Mouse (Mus musculus) left cerebral cortex, postnatal 36 days (tissue): ENCODE measurements around the gene Grhl1. TPM values are rescaled to one million over a fixed set of nuclear protein-coding genes. Genes with fewer than 3 reads are reported as not detected.
"Not testable (repeated sequence)": the region's sequence is repeated elsewhere in the genome, so short reads cannot be mapped to it uniquely, and the experiment has no call there.

Experiments used
- DNase-seq, 2 experiments: peaks; one replicate each; pipeline ENCODE4 v3.0.0; 2021 to 2022; ENCODE audit warnings: low spot score in 2 of 2, mixed read lengths in 1 of 2
- intact Hi-C: fragments of 180-260 bp; cut with DNase I; formaldehyde crosslinking; loops from one replicate; pipeline ENCODE4 v1.15.1; 2025
- total RNA-seq, 2 experiments: library from RNA; stranded (reverse); gene quantifications; 2 replicates each; pipeline ENCODE4 v1.2.3; 2021

Gene Grhl1
- total RNA-seq, result 10 to 100 TPM in 1 of 2 experiments, 1 to 10 TPM in 1; 9.0 to 11.3 TPM

- intact Hi-C loops, result no loop called here
- peak; percentile 92 to 94 for DNase-seq
Observed at GRCm38 (mm10) chr12:24571523-24572392, at the start of gene Grhl1. Gene Grhl1, plus strand, starts transcription at chr12:24572283.

GRCm38 (mm10) chr12:24525065-24525464 lies 47.0 kb upstream of the Grhl1 start:
- DNase-seq, intact Hi-C loops: not testable (repeated sequence)

DNA sequence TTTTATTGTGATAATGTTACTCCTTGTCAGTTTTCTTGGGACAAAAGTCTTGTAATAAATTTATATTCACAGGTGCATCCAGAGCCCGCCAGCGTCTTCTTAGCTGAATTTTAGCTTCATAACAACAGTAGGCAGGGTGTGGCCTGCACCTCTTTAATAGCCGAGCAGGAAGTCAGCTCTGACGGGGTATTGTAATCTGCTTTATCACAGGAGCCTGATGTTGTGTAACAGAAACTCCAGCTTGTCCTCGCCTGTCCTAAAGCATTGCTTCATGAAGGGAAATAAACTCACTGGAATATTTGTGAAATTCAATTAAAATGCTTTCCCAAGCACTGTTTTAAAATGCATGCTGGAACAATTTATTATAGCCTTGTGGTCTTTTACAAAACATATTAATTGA lies 35.7 kb upstream of the Grhl1 start:
- no peak for DNase-seq
- intact Hi-C loops, result no loop called here

DNA sequence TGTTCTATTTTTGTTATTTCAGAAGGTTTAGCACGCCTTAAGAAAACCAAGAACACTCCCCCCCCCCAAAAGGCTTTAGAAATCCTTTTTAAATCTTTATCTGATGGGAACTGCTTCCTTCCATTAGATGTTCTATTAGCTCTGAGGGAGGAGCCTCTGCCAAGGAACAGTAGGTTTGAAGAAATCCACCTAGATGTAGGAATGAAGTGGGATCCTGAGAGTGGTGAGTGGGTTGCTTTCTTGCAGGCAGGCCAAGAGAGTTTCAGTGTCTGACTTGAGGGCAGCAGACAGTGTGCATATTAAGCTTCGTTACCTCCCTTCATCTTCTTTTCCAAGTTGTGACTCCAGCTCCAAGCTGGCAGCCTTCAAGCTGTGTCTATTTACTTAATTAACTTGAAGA lies 34.9 kb upstream of the Grhl1 start:
- intact Hi-C loops, result no loop called here
- no peak for DNase-seq

DNA sequence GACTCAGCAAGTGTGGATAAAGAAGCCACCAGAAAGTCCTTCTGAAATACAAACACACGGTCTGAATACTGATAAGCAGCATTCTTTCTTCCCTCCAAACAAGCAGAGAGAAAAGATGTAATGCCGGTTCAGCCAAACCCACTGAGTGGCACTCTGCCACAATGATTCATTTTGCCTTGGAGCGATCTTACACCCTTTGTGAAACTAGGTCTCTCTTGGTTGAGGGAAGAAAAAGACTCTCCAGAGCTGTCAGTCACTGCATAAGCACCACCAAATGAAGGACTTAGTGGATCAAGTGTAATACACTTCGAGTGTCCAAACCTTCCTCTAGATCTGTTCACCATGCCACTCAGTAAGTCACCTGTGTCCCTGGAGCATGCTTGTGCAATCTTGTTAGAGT lies 34.1 kb upstream of the Grhl1 start:
- intact Hi-C loops, result no loop called here

DNA sequence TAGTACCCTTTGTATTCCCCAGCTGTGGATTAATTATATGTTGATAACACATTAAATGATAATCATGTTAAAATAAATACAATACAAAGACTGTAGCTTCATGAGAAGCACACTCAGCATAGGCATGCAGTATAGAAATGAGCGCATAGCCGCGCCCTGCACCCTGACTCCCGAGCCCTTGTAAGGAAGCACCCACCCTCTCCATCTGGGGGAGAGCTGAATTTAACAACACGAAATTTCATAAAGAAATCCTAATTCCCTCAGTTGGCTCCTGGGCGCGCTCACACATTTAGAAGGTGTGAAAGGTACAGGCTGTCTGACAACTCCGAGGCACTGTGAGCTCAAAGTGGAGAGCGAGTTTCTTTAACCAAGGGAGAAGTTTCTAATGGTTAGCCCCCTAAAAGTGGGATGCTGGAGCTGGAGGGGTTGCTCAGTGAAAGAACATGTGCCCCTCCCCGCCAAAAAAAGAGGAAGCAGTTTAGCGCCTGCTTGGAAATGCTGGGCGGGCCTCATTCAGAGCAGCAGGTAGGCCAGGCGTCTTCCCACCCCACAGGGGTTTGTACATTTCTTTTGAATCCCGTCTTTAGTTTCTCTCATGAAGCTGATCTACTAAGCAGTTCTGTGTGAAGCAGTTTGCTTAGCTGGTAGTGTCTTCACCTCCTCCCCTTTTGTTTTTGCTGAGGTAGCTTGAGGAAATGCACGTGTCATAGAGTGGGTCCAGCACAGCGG lies 30.5 kb upstream of the Grhl1 start:
- intact Hi-C loops, result no loop called here
- DNase-seq, result no peak

More for the DNA sequence above, 34.1 kb upstream of the Grhl1 start:
- DNase-seq, result peak; percentile 23 to 29

GRCm38 (mm10) chr12:24547686-24548085 lies 24.4 kb upstream of the Grhl1 start:
- no peak for DNase-seq
- intact Hi-C loops, result no loop called here

- no peak for DNase-seq
- intact Hi-C loops, result no loop called here
Observed at GRCm38 (mm10) chr12:24548885-24549284, 23.2 kb upstream of the Grhl1 start.

DNA sequence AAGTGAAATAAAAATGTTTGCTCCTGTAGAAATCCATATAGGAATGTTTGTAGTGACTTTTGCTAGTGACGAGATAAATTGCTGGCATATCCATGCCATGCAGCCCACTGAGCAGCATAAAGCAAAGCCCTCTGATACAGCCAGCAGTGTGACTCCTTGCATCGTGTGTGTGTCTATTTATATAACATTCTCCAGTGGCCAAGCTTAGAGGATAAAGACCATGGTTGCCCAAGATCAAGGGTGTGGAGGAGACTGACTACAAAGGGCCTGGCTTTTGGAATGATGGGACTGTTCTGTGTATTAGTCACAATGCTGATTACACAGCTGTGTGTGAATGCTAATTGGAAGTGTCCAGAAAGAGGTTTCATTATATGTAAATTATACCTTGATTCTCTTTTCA lies 19.6 kb upstream of the Grhl1 start:
- DNase-seq, result no peak
- intact Hi-C loops, result no loop called here

DNA sequence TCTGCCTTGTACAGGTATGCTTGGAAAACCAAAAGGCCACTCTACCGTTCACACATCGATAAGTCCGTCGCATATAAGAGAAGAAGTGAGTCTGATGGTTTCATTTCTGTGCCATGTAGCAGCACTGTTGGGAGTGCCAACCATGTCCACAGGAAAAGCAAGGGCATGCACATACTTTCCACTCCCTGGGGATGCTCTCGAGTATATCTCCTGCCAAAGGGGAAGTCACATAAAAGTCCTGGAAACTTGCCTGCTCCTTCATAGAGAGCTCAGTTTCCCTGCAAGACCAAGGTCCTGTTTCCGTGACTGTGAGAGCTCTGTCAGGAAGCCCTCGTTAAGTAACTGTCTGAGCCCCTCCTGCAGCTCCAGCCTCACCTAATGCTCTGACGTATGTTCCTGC lies 16.1 kb upstream of the Grhl1 start:
- intact Hi-C loops, result no loop called here
- no peak for DNase-seq

DNA sequence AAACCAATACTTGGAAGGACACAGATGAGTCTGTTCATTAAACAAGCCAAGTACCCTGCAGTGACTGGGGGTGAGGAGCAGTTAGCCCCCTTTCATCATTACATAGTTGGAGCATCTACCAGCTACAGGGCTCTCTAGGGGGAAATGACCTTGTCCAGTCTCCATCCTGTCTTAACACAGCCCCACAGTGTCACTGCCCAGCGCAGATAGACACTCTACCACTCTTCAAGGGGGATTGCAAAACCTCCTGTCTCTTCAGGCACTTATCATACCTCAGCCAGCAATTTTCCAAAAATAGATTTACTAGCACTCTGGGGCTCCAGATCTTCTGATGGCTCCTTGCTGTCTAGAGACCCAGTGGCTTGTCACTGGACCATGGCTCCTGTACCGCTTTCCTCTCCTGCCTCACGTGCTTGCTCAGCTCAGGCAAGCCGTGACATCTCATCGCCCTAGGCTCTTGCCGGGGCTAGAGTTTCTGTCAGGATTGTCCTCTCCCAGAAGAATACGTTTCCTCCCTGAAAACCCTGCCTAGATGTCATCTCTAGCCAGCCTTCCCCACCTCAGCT lies 8.6 kb upstream of the Grhl1 start:
- no peak for DNase-seq
- intact Hi-C loops, result no loop called here

GRCm38 (mm10) chr12:24565311-24565710 lies 6.8 kb upstream of the Grhl1 start:
- no peak for DNase-seq
- intact Hi-C loops, result no loop called here

DNA sequence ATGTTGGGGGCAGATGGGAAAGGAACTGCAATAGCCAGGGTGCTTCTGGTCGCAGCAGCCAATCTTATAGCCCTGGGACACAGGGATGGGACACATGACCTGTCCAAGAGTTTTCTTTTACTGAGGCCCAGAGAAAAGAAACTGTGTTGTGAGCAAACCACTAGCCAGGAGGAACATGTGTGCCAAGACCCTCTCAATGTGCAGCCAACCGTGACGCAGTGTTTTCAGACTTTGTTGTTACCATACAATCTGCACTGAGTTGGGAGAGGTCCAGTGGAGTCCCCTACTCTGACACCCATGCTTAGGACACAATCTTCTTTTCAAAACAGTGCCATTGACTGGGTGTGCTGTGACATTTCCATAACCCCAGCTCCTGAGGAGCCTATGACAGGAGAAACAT lies 4.5 kb upstream of the Grhl1 start:
- no peak for DNase-seq

GRCm38 (mm10) chr12:24572421-24573274 lies 565 bp downstream of the Grhl1 start:
- DNase-seq, result peak in 1 of 2 experiments; percentile 41
- intact Hi-C loops, result no loop called here

More for the DNA sequence above, 4.5 kb upstream of the Grhl1 start:
- intact Hi-C loops, result no loop called here

DNA sequence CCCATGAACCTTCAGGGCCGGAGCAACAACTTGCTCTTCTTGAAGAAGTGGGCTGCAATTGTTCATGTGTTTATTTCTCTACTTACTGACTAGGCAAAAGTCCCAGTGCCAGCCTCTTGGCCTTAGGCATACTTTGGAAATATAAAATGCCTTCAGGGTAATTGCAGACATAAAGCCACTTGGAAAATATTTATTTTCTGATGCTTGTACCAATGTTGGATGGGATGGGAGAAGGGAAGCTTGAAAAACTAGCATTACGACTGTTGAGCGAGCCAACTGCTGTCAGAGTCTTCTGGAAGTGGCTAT lies 1.1 kb downstream of the Grhl1 start:
- DNase-seq, result no peak
- intact Hi-C loops, result no loop called here

DNA sequence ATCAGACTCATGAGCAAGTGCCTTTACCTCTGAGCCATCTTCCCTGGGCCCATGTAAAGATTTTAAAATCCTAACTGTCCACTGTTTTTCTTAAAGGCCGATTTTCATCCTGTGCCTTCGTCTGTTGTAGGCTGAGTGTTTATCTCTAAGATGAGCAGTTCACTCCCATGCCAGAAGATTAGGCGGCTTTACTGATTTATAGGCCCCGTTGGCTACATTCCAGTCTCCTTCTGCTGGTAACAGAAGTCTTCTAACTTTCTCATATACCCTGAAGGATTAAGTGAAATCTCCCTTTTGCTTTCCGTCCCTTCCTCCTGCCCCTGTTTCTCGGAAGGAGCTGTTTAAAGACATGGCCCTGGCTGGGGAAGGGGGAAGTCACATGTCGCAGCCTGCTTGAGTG lies 2.8 kb downstream of the Grhl1 start:
- intact Hi-C loops, result no loop called here
- no peak for DNase-seq

DNA sequence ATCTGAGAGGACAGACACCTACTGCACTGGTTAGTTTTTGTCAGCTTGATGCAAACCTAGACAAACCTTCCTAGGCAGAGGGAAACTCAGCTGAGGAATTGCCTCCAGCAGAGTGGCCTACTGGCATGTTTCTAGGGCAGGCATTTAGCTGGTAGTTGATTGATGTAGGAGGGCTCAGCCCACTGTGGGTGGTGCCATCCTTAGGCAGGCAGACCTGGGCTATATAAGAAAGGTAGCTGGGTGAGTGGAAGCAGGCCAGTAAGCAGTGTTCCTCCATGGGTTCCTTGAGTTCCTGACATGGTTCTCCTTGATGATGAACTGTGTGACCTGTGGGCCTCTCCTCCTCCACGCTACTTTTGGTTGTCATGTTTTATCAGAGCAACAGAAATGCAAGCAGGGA lies 8.4 kb downstream of the Grhl1 start:
- no peak for DNase-seq
- intact Hi-C loops, result no loop called here

GRCm38 (mm10) chr12:24580996-24581683 lies 9.1 kb downstream of the Grhl1 start:
- intact Hi-C loops, result no loop called here
- peak in 1 of 2 experiments; percentile 19 for DNase-seq

GRCm38 (mm10) chr12:24583653-24584052 lies 11.6 kb downstream of the Grhl1 start:
- intact Hi-C loops, result no loop called here
- no peak for DNase-seq
